Mouse (Mus musculus) megakaryocyte, adult 5-6 weeks (primary cell): ENCODE data around the gene Grm6. TPM values are rescaled to one million over a fixed set of nuclear protein-coding genes. Genes with fewer than 3 reads are reported as not detected.

Source experiments
- ATAC-seq: 2 replicates; pipeline ENCODE4 v1.8.0; 2016; ENCODE audit warnings: mild to moderate bottlenecking, inconsistent platforms; ENCODE audit not compliant: poor library complexity, severe bottlenecking
- total RNA-seq, 2 experiments: library from RNA; stranded (forward) in 1 of 2; stranded (reverse) in 1 of 2; fragments of 153-499, 151-499 nt in 1 of 2; fragments of 221-1000, 200-1000 nt in 1 of 2; gene quantifications; 2 replicates each; pipeline versions ENCODE4 v1.2.3 to v1.2.4; 2015 to 2017

The Grm6 gene
- total RNA-seq, 2 experiments from 2014 or later: 0.11 to 1.9 TPM

- ATAC-seq: no peak
Measured at GRCm38 (mm10) chr11:50913301-50913700, 62.8 kb downstream of the Grm6 start.

- no peak for ATAC-seq
Measured at GRCm38 (mm10) chr11:50914461-50914860, 64.0 kb downstream of the Grm6 start.

Other genes starting within 250 kb of the Grm6 start
- 0.21 and 0.27 TPM in 2 replicates for gene Adamts2, start 248.6 kb upstream of the Grm6 start, total RNA-seq (2015)
- gene Adamts2, start 248.6 kb upstream of the Grm6 start, total RNA-seq (2017): 0.11 and 0.12 TPM in 2 replicates
- 0.02 and 0.18 TPM in 2 replicates for gene Zfp354c, start 23.0 kb upstream of the Grm6 start, total RNA-seq (2015)
- 0.04 and 0.33 TPM in 2 replicates for gene Zfp354c, start 23.0 kb upstream of the Grm6 start, total RNA-seq (2017)
- not detected in 2 replicates for gene Zfp879, start 9.1 kb upstream of the Grm6 start, total RNA-seq (2015)
- not detected in 2 replicates for gene Zfp879, start 9.1 kb upstream of the Grm6 start, total RNA-seq (2017)
- gene Zfp454, start 37.0 kb downstream of the Grm6 start, total RNA-seq (2015): not detected in 2 replicates
- not detected in 2 replicates for gene Zfp454, start 37.0 kb downstream of the Grm6 start, total RNA-seq (2017)
- 0.11 and 0.80 TPM in 2 replicates for gene Zfp2, start 65.5 kb downstream of the Grm6 start, total RNA-seq (2015)
- gene Zfp2, start 65.5 kb downstream of the Grm6 start, total RNA-seq (2017): not detected in 2 replicates
- gene Zfp354b, start 80.9 kb downstream of the Grm6 start, total RNA-seq (2015): not detected in 2 replicates
- 0.16 TPM in 1 of 2 replicates, not detected in the other for gene Zfp354b, start 80.9 kb downstream of the Grm6 start, total RNA-seq (2017)
- gene 4933414I15Rik, start 93.1 kb downstream of the Grm6 start, total RNA-seq (2015): not detected in 2 replicates
- not detected in 2 replicates for gene 4933414I15Rik, start 93.1 kb downstream of the Grm6 start, total RNA-seq (2017)
- gene Prop1, start 103.1 kb downstream of the Grm6 start, total RNA-seq (2015): not detected in 2 replicates
- not detected in 2 replicates for gene Prop1, start 103.1 kb downstream of the Grm6 start, total RNA-seq (2017)
- gene Olfr1378, start 115.8 kb downstream of the Grm6 start, total RNA-seq (2015): not detected in 2 replicates
- gene Olfr1378, start 115.8 kb downstream of the Grm6 start, total RNA-seq (2017): not detected in 2 replicates
- gene Olfr1377, start 131.3 kb downstream of the Grm6 start, total RNA-seq (2015): not detected in 2 replicates
- gene Olfr1377, start 131.3 kb downstream of the Grm6 start, total RNA-seq (2017): not detected in 2 replicates
- not detected in 2 replicates for gene Olfr51, start 152.9 kb downstream of the Grm6 start, total RNA-seq (2015)
- not detected in 2 replicates for gene Olfr51, start 152.9 kb downstream of the Grm6 start, total RNA-seq (2017)
- not detected in 2 replicates for gene Olfr54, start 163.6 kb downstream of the Grm6 start, total RNA-seq (2015)
- gene Olfr54, start 163.6 kb downstream of the Grm6 start, total RNA-seq (2017): 0.18 TPM in 1 of 2 replicates, not detected in the other
- not detected in 2 replicates for gene Olfr1375, start 197.4 kb downstream of the Grm6 start, total RNA-seq (2015)
- not detected in 2 replicates for gene Olfr1375, start 197.4 kb downstream of the Grm6 start, total RNA-seq (2017)
- not detected in 2 replicates for gene Zfp354a, start 208.6 kb downstream of the Grm6 start, total RNA-seq (2015)
- gene Zfp354a, start 208.6 kb downstream of the Grm6 start, total RNA-seq (2017): 0.22 TPM in 1 of 2 replicates, not detected in the other